Mouse (Mus musculus) MEL (cell line): ENCODE results near the gene Sort1. TPM values are rescaled to one million over a fixed set of nuclear protein-coding genes. Genes with fewer than 3 reads are reported as not detected.

Experiments
- DNase-seq: peaks from one replicate; pipeline ENCODE4 v3.0.0; 2011; ENCODE audit warnings: low read depth, low spot score
- H3K27ac ChIP-seq: 2 replicates; pipeline ENCODE4 v1.5.1; 2012; ENCODE audit warnings: low read depth, mild to moderate bottlenecking, control low read depth, low read length, moderate library complexity; ENCODE audit not compliant: control insufficient read depth
- H3K27me3 ChIP-seq, 2 experiments: fragments of 150-350 bp in 1 of 2; sonication (generic) in 1 of 2; 2 replicates each; pipeline ENCODE4 v1.6.1; 2012; ENCODE audit warnings: low read length in 2 of 2, mild to moderate bottlenecking in 2 of 2, improper control_type of control experiment in 1 of 2, moderate library complexity in 1 of 2; ENCODE audit not compliant: insufficient read depth in 2 of 2, control insufficient read depth in 1 of 2
- H3K36me3 ChIP-seq, 2 experiments: 2 replicates each; pipeline ENCODE4 v1.6.1; 2012 to 2014; ENCODE audit warnings: low read length in 2 of 2, improper control_type of control experiment in 1 of 2, inconsistent platforms in 1 of 2, mild to moderate bottlenecking in 1 of 2; ENCODE audit not compliant: insufficient read depth in 2 of 2, control insufficient read depth in 1 of 2
- H3K4me1 ChIP-seq, 2 experiments: fragments of 150-350 bp in 1 of 2; sonication (generic) in 1 of 2; 2 replicates each; pipeline ENCODE4 v1.6.1; 2012; ENCODE audit warnings: low read length in 2 of 2, improper control_type of control experiment in 1 of 2, mild to moderate bottlenecking in 1 of 2; ENCODE audit not compliant: insufficient read depth in 2 of 2, control insufficient read depth in 1 of 2
- H3K4me3 ChIP-seq, 2 experiments: fragments of 150-350 bp in 1 of 2; sonication (generic) in 1 of 2; 2 replicates each; pipeline ENCODE4 v1.5.1; 2012; ENCODE audit warnings: low read depth in 2 of 2, low read length in 2 of 2, mild to moderate bottlenecking in 2 of 2, moderate library complexity in 2 of 2, control low read depth in 1 of 2, improper control_type of control experiment in 1 of 2; ENCODE audit not compliant: control insufficient read depth in 1 of 2, insufficient read depth in 1 of 2
- H3K79me2 ChIP-seq: 2 replicates; pipeline ENCODE4 v1.6.1; 2012; ENCODE audit warnings: mild to moderate bottlenecking, low read length, moderate library complexity; ENCODE audit not compliant: control insufficient read depth, poor library complexity, insufficient read depth
- H3K9ac ChIP-seq: 2 replicates; pipeline ENCODE4 v1.6.1; 2012; ENCODE audit warnings: low read depth, mild to moderate bottlenecking, control low read depth, low read length, moderate library complexity; ENCODE audit not compliant: control insufficient read depth, poor library complexity, severe bottlenecking
- H3K9me3 ChIP-seq: fragments of 150-350 bp; sonication (generic); replicated peaks from 2 replicates; pipeline ENCODE4 v1.6.1; 2012; ENCODE audit warnings: mild to moderate bottlenecking, low read length, improper control_type of control experiment, moderate library complexity; ENCODE audit not compliant: insufficient read depth
- CHD1 ChIP-seq: IDR thresholded peaks from 2 replicates; pipeline ENCODE4 v1.6.1; 2012; ENCODE audit warnings: low read depth, mild to moderate bottlenecking, inconsistent platforms, low read length, improper control_type of control experiment
- CHD2 ChIP-seq: IDR thresholded peaks from 2 replicates; pipeline ENCODE4 v1.6.1; 2011; ENCODE audit warnings: low read length, improper control_type of control experiment
- CTCF ChIP-seq, 3 experiments: IDR thresholded peaks in 2 of 3; conservative IDR thresholded peaks in 1 of 3; 2 replicates each; pipeline ENCODE4 v1.5.1; 2011 to 2012; ENCODE audit warnings: low read length in 3 of 3, low read depth in 2 of 3, mild to moderate bottlenecking in 2 of 3, improper control_type of control experiment in 1 of 3, inconsistent platforms in 1 of 3, mixed read lengths in 1 of 3, moderate library complexity in 1 of 3; ENCODE audit not compliant: control insufficient read depth in 1 of 3, insufficient read depth in 1 of 3, poor library complexity in 1 of 3, severe bottlenecking in 1 of 3
- E2F4 ChIP-seq: IDR thresholded peaks from 2 replicates; pipeline ENCODE4 v1.6.1; 2011; ENCODE audit warnings: low read depth, low read length, improper control_type of control experiment, borderline replicate concordance
- ELF1 ChIP-seq: IDR thresholded peaks from 2 replicates; pipeline ENCODE4 v1.6.1; 2014; ENCODE audit warnings: low read depth, mild to moderate bottlenecking, inconsistent platforms, low read length, improper control_type of control experiment, moderate library complexity
- ETS1 ChIP-seq: IDR thresholded peaks from 2 replicates; pipeline ENCODE4 v1.6.1; 2012; ENCODE audit warnings: low read depth, mild to moderate bottlenecking, inconsistent platforms, low read length, improper control_type of control experiment, moderate library complexity
- GABPA ChIP-seq: IDR thresholded peaks from 2 replicates; pipeline ENCODE4 v1.6.1; 2012; ENCODE audit warnings: low read depth, mild to moderate bottlenecking, inconsistent platforms, low read length, improper control_type of control experiment, moderate library complexity
- HCFC1 ChIP-seq: IDR thresholded peaks from 2 replicates; pipeline ENCODE4 v1.6.1; 2012; ENCODE audit warnings: low read depth, mild to moderate bottlenecking, inconsistent platforms, low read length, improper control_type of control experiment, moderate library complexity
- JUND ChIP-seq: IDR thresholded peaks from 2 replicates; pipeline ENCODE4 v1.6.1; 2011; ENCODE audit warnings: low read depth, mild to moderate bottlenecking, improper control_type of control experiment, low read length
- MAFK ChIP-seq: IDR thresholded peaks from 2 replicates; pipeline ENCODE4 v1.6.1; 2011; ENCODE audit warnings: low read depth, mild to moderate bottlenecking, low read length, improper control_type of control experiment, borderline replicate concordance
- MAX ChIP-seq: IDR thresholded peaks from 2 replicates; pipeline ENCODE4 v1.6.1; 2011; ENCODE audit warnings: low read length, improper control_type of control experiment
- MAZ ChIP-seq: IDR thresholded peaks from 2 replicates; pipeline ENCODE4 v1.6.1; 2012; ENCODE audit warnings: low read depth, mild to moderate bottlenecking, inconsistent platforms, low read length, improper control_type of control experiment
- MEF2A ChIP-seq: IDR thresholded peaks from 2 replicates; pipeline ENCODE4 v1.6.1; 2014; ENCODE audit warnings: low read depth, mild to moderate bottlenecking, inconsistent platforms, low read length, improper control_type of control experiment; ENCODE audit not compliant: poor library complexity, insufficient replicate concordance, severe bottlenecking; ENCODE audit errors: extremely low read depth
- MXI1 ChIP-seq: IDR thresholded peaks from 2 replicates; pipeline ENCODE4 v1.6.1; 2011; ENCODE audit warnings: mild to moderate bottlenecking, low read depth, low read length, improper control_type of control experiment
- MYC ChIP-seq: IDR thresholded peaks from 2 replicates; pipeline ENCODE4 v1.6.1; 2011; ENCODE audit warnings: low read depth, mild to moderate bottlenecking, low read length, improper control_type of control experiment, moderate library complexity
- NRF1 ChIP-seq: IDR thresholded peaks from 2 replicates; pipeline ENCODE4 v1.6.1; 2014; ENCODE audit warnings: low read depth, mild to moderate bottlenecking, inconsistent platforms, low read length, improper control_type of control experiment, moderate library complexity; ENCODE audit not compliant: poor library complexity, insufficient read depth, severe bottlenecking
- POLR2AphosphoS2 ChIP-seq: IDR thresholded peaks from 2 replicates; pipeline ENCODE4 v1.6.1; 2011; ENCODE audit warnings: low read length, improper control_type of control experiment
- POLR2AphosphoS5 ChIP-seq: IDR thresholded peaks from 2 replicates; pipeline ENCODE4 v1.6.1; 2012; ENCODE audit warnings: low read depth, borderline replicate concordance, mild to moderate bottlenecking, inconsistent platforms, low read length, moderate library complexity, mixed read lengths
- RAD21 ChIP-seq: IDR thresholded peaks from 2 replicates; pipeline ENCODE4 v1.6.1; 2011; ENCODE audit warnings: mild to moderate bottlenecking, low read depth, low read length, improper control_type of control experiment
- RCOR1 ChIP-seq: IDR thresholded peaks from 2 replicates; pipeline ENCODE4 v1.6.1; 2012; ENCODE audit warnings: low read depth, mild to moderate bottlenecking, inconsistent platforms, low read length, improper control_type of control experiment
- SIN3A ChIP-seq: IDR thresholded peaks from 2 replicates; pipeline ENCODE4 v1.6.1; 2012; ENCODE audit warnings: low read length, improper control_type of control experiment, inconsistent platforms
- TAL1 ChIP-seq: IDR thresholded peaks from 2 replicates; pipeline ENCODE4 v1.6.1; 2012; ENCODE audit warnings: mild to moderate bottlenecking, inconsistent platforms, low read length, moderate library complexity, mixed read lengths
- TCF12 ChIP-seq: IDR thresholded peaks from 2 replicates; pipeline ENCODE4 v1.6.1; 2014; ENCODE audit warnings: low read depth, mild to moderate bottlenecking, inconsistent platforms, low read length, improper control_type of control experiment, moderate library complexity
- UBTF ChIP-seq: IDR thresholded peaks from 2 replicates; pipeline ENCODE4 v1.6.1; 2012; ENCODE audit warnings: low read depth, mild to moderate bottlenecking, inconsistent platforms, low read length, improper control_type of control experiment, moderate library complexity, borderline replicate concordance; ENCODE audit not compliant: insufficient read depth
- ZC3H11A ChIP-seq: IDR thresholded peaks from 2 replicates; pipeline ENCODE4 v1.6.1; 2012; ENCODE audit warnings: low read depth, mild to moderate bottlenecking, inconsistent platforms, low read length, improper control_type of control experiment
- ZMIZ1 ChIP-seq: IDR thresholded peaks from 2 replicates; pipeline ENCODE4 v1.6.1; 2012; ENCODE audit warnings: low read depth, mild to moderate bottlenecking, inconsistent platforms, low read length, improper control_type of control experiment, moderate library complexity
- ZNF384 ChIP-seq: IDR thresholded peaks from 2 replicates; pipeline ENCODE4 v1.6.1; 2012; ENCODE audit warnings: low read depth, mild to moderate bottlenecking, inconsistent platforms, low read length, improper control_type of control experiment
- polyA plus RNA-seq, 2 experiments: library from polyadenylated mRNA; stranded (reverse) in 1 of 2; unstranded in 1 of 2; fragments of >175 nt in 1 of 2; fragments of >200 nt in 1 of 2; gene quantifications; 2 replicates each; pipeline versions ENCODE4 v1.2.1 to v1.2.4; 2012; ENCODE audit warnings: low replicate concordance in 2 of 2, low read depth in 1 of 2; ENCODE audit not compliant: insufficient read length in 2 of 2, insufficient read depth in 1 of 2, missing spikeins in 1 of 2
- total RNA-seq: library from RNA; depleted of rRNA; stranded (reverse); fragments of 300-350 nt; gene quantifications from 2 replicates; pipeline ENCODE4 v1.2.3, GENCODE M21; 2012

Gene Sort1
- total and polyA plus RNA-seq, 3 experiments: 10.2 to 28.3 (median 22.7) TPM

DNA sequence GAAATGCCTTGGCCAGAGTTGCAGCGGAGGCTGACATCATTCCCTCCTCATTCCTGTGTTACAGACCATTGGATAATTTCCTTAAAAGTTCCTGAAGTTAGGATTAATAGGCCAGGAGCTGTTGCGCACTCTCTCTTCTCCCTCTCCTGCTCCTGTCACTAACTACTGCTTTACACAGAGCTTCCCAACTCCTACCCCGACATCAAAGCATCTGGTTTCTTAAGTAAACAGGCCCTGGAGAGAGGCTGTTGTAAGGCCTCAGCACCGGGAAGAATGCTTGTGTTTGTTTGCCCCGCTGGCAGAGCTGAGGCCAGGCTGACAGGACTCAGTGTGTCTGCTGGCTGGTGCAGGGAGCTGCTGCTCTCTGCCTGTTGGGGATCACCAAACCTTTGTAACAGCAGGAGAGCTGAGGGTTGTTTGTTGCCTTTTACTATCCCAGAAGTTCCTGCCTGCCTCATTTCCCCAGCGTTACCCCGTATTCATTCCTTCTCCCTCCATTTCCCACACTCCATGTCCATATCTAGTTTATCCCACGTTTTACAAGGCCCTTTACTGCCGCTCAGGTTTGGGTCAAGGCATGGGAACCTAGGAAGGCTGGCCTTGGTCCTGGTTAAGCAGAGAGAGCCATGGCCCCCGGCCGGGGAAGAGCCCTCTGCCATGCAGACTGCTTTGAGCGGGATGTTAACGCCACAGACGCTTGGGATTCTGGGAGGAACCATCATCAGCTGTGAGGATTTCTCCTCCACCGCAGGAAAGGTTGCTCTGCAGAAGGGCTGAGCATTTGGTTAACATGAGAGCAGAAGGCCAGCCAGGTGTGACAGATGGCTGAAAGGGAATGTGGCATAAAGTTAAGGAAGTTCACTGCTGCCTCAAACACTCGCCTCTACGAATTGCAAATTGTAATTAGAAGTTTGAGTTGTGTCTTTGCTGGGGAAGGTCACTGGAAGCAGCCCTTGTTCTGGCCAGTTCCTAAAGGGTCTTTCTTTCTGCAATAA lies 4.2 kb downstream of the Sort1 start:
- no peak overlapping the region for H3K4me3 ChIP-seq
- peaks cover 0 to 4% of the 10 kb centered on the region in 2 experiments; a peak in 1 of 4 replicates for H3K4me1 ChIP-seq
- H3K9ac ChIP-seq: no peak overlapping the region
- H3K79me2 ChIP-seq: peaks cover 1% of the 10 kb centered on the region; the same call in 1 of the 2 replicates
- no peaks in the 10 kb centered on the region for H3K27me3 ChIP-seq
- DNase-seq: no peak
- H3K36me3 ChIP-seq: peaks cover 0 to 3% of the 10 kb centered on the region in 2 experiments; a peak in 1 of 4 replicates
- TF ChIP-seq GABPA (no peak), RAD21 (no peak), MYC (no peak), RCOR1 (no peak), CHD2 (no peak), E2F4 (no peak), HCFC1 (no peak), POLR2AphosphoS2 (no peak), MEF2A (no peak), MAX (no peak), MAFK (no peak), JUND (no peak), ETS1 (no peak), ELF1 (no peak), MAZ (no peak), ZNF384 (no peak)
- no peak overlapping the region for H3K27ac ChIP-seq
- H3K9me3 ChIP-seq: no peaks in the 10 kb centered on the region

GRCm38 (mm10) chr3:108289311-108290130 lies 5.6 kb downstream of the Sort1 start:
- no peak for DNase-seq
- Histone ChIP-seq H3K4me3 (no peak overlapping the region), H3K79me2 (no peaks in the 10 kb centered on the region), H3K9me3 (no peaks in the 10 kb centered on the region), H3K4me1 (peaks cover 7% of the 10 kb centered on the region in 2 experiments; a peak in 3 of 4 replicates), H3K36me3 (peaks cover 0 to 9% of the 10 kb centered on the region in 2 experiments; a peak in 2 of 4 replicates), H3K9ac (no peak overlapping the region), H3K27ac (no peak overlapping the region), H3K27me3 (no peaks in the 10 kb centered on the region)
- no peak for TF ChIP-seq GABPA
- TF ChIP-seq SIN3A: no peak
- TF ChIP-seq CHD1: no peak
- TF ChIP-seq MXI1: no peak
- no peak for TF ChIP-seq MEF2A
- no peak for TF ChIP-seq RCOR1
- no peak for TF ChIP-seq NRF1
- TF ChIP-seq MAX: no peak
- no peak for TF ChIP-seq UBTF
- TF ChIP-seq MAZ: no peak
- no peak for TF ChIP-seq TCF12
- no peak for TF ChIP-seq HCFC1
- no peak for TF ChIP-seq CTCF (IDR thresholded peaks at IDR 0.05 in 2 of 3, conservative IDR thresholded peaks at IDR 0.05 in 1 of 3; ENCODE audit: control insufficient read depth in 1 of 3, insufficient read depth in 1 of 3, low read depth in 2 of 3, low read length in 3 of 3, poor library complexity in 1 of 3, severe bottlenecking in 1 of 3)
- TF ChIP-seq TAL1: no peak
- TF ChIP-seq ETS1: no peak
- TF ChIP-seq ZMIZ1: no peak
- TF ChIP-seq ZC3H11A: no peak
- TF ChIP-seq POLR2AphosphoS5: no peak
